11 mouse cellular contexts compared by ENCODE assay signal in genomic region chr17:49872305-49872704, GRCm38 (mm10).
A peak's percentile ranks its signal among the peaks of the same experiment; 100 is the strongest.
DNase-seq lines count a peak whose midpoint lies in the region; TF ChIP-seq lines count a peak whose summit lies in the region.
"Had no signal": no experiment of that assay in that cellular context is flagged by ENCODE, and none has a peak within 500 bp of the region (broad histone marks: within the 10 kb centered on the region; RNA-seq: fewer than 3 reads in every experiment).

No protein-coding gene starts in this region.

- peak; percentile 12 for DNase-seq in kidney, adult 2 months
- DNase-seq in kidney, adult 18-20 months: no peak
- DNase-seq in 3134 (ENCODE audit: extremely low read depth, insufficient read length, low spot score) (peak; percentile 52), MN1 (ENCODE audit: low spot score) (peak; percentile 98)
- DNase-seq in forelimb bud, embryonic 11.5 days (ENCODE audit: low read depth, low spot score): peak; percentile 65
- DNase-seq in neural tube, embryonic 10.5 days (ENCODE audit: extremely low spot score, low spot score): no peak
- no peak for DNase-seq in gastrocnemius, postnatal 4 days (ENCODE audit: low spot score in 2 of 2)
- DNase-seq: gastrocnemius, postnatal 25 days; lung, postnatal 14 days; thymus, postnatal 25 days had no signal

- H3K27ac ChIP-seq in kidney, adult 2 months (ENCODE audit: insufficient read depth, low read depth, low read length): no peak overlapping the region
- H3K27ac ChIP-seq: forebrain, embryonic 10.5 days had no signal

- H3K27me3 ChIP-seq in kidney, adult 2 months (replicated peaks; ENCODE audit: control insufficient read depth, insufficient read depth, low read length): no peaks in the 10 kb centered on the region

- H3K4me1 ChIP-seq in kidney, adult 2 months (ENCODE audit: control insufficient read depth, insufficient read depth, low read length): no peaks in the 10 kb centered on the region

- no peaks in the 10 kb centered on the region for H3K36me3 ChIP-seq in kidney, adult 2 months (ENCODE audit: control insufficient read depth, insufficient read depth, low read length)
- H3K36me3 ChIP-seq: forebrain, embryonic 10.5 days had no signal

- no peak overlapping the region for H3K4me3 ChIP-seq in kidney, adult 2 months (ENCODE audit: insufficient read depth, low read depth, low read length)
- H3K4me3 ChIP-seq: forebrain, embryonic 10.5 days had no signal

- TF ChIP-seq POLR2A in kidney, adult 2 months (IDR thresholded peaks at IDR 0.05; ENCODE audit: low read depth, low read length): no peak

- WGBS in kidney, adult 2 months: 18% methylated on average over 2 of the region's 2 CpGs

- no peak; the same call in 1 of the 2 replicates for TF ChIP-seq CTCF in kidney, adult 2 months (conservative IDR thresholded peaks at IDR 0.05; ENCODE audit: insufficient read depth, insufficient read length, low read depth, low read length)

Comparison
In these comparisons a context has a peak if more than half of its experiments do, and no peak if none do; other contexts are left out.
1. DNase-seq: peak in kidney, adult 2 months (single experiment), 3134 (single experiment), MN1 (single experiment) and forelimb bud, embryonic 11.5 days (single experiment); none in kidney, adult 18-20 months (single experiment), neural tube, embryonic 10.5 days (single experiment) and gastrocnemius, postnatal 4 days (0 of 2).